Mouse (Mus musculus) hindbrain, embryonic 16.5 days (tissue): ENCODE data around the gene Lamtor2. TPM values are rescaled to one million over a fixed set of nuclear protein-coding genes. Genes with fewer than 3 reads are reported as not detected.
"Not testable (repeated sequence)": the region's sequence is repeated elsewhere in the genome, so short reads cannot be mapped to it uniquely, and the experiment has no call there.

Source experiments
- ATAC-seq: fragments of 200-750 bp; cut with Nextera tagmentation; 2 replicates; pipeline ENCODE4 v1.8.0; 2017; ENCODE audit warnings: moderate TSS enrichment, moderate library complexity
- H3K27ac ChIP-seq: fragments of 300-500 bp; sonication (generic); 2 replicates; pipeline ENCODE4 v1.5.1; 2014; ENCODE audit warnings: low read depth, mild to moderate bottlenecking, control low read depth, low read length, moderate library complexity
- H3K27me3 ChIP-seq: fragments of 300-500 bp; sonication (generic); replicated peaks from 2 replicates; pipeline ENCODE4 v1.6.1; 2014; ENCODE audit warnings: low read length; ENCODE audit not compliant: control insufficient read depth, insufficient read depth
- H3K36me3 ChIP-seq: fragments of 300-500 bp; sonication (generic); 2 replicates; pipeline ENCODE4 v1.6.1; 2014; ENCODE audit warnings: mild to moderate bottlenecking, low read length, moderate library complexity, mixed read lengths; ENCODE audit not compliant: control insufficient read depth, insufficient read depth
- H3K4me1 ChIP-seq: fragments of 300-500 bp; sonication (generic); 2 replicates; pipeline ENCODE4 v1.6.1; 2014; ENCODE audit warnings: low read depth, low read length; ENCODE audit not compliant: control insufficient read depth, insufficient read depth
- H3K4me2 ChIP-seq: fragments of 300-500 bp; sonication (generic); 2 replicates; pipeline ENCODE4 v1.6.1; 2014; ENCODE audit warnings: mild to moderate bottlenecking, low read length, control low read depth, moderate library complexity
- H3K4me3 ChIP-seq: fragments of 300-500 bp; sonication (generic); 2 replicates; pipeline ENCODE4 v1.5.1; 2014; ENCODE audit warnings: mild to moderate bottlenecking, low read length, control low read depth, moderate library complexity
- H3K9ac ChIP-seq: fragments of 300-500 bp; sonication (generic); 2 replicates; pipeline ENCODE4 v1.6.1; 2014; ENCODE audit warnings: low read depth, mild to moderate bottlenecking, control low read depth, low read length, moderate library complexity
- H3K9me3 ChIP-seq: fragments of 300-500 bp; sonication (generic); 2 replicates; pipeline ENCODE4 v1.6.1; 2014; ENCODE audit warnings: mild to moderate bottlenecking, low read length, moderate library complexity; ENCODE audit not compliant: control insufficient read depth
- WGBS: fragments of 180-500 bp; shearing (Covaris S2); extraction: QIAGEN DNeasy Blood & Tissue Kit; methylation state at CpG from one replicate; pipeline ENCODE4 v1.1.7; 2014; 5-methylcytosine and 5-hydroxymethylcytosine counted together
- polyA plus RNA-seq: library from polyadenylated mRNA; unstranded; fragments of >200 nt; fragmentation: Nextera tagmentation; extraction: Ambion mirVana; gene quantifications from 2 replicates; pipeline ENCODE4 v1.2.1, GENCODE M21; 2015

Gene Lamtor2
- polyA plus RNA-seq, 1 experiment from 2014 or later, result 218 TPM

GRCm38 (mm10) chr3:88586640-88587039 is 33.8 kb upstream of the Lamtor2 start:
- WGBS, result 97% methylated on average over 5 of the region's 5 CpGs
- no peak overlapping the region for H3K4me3 ChIP-seq

DNA sequence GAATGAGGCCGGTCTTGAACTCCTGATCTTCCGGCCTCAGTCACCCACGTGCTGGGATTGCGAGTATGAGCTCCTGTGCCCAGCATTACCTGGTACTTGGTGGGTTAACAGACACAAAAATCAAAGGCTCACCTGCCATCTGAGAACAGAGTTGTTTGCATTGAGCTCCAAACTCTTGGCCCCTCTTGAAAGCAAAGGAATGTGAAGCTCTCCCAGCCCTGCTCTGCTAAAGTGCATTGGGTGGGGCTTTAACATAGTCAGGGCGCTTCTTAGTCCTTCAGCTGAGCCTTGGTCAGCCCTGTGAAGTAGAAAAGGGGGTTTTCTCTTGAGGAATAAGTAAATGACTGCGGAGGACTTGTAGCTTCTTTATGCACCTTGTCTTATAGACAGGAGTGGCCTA is 32.9 kb upstream of the Lamtor2 start:
- no peaks in the 10 kb centered on the region for H3K27me3 ChIP-seq
- H3K4me2 ChIP-seq, result no peak overlapping the region
- no peaks in the 10 kb centered on the region for H3K9me3 ChIP-seq
- H3K36me3 ChIP-seq, result peaks cover 38% of the 10 kb centered on the region
- H3K4me3 ChIP-seq, result no peak overlapping the region
- H3K9ac ChIP-seq, result no peak overlapping the region
- no peak overlapping the region for H3K27ac ChIP-seq
- H3K4me1 ChIP-seq, result peaks cover 4% of the 10 kb centered on the region; the same call in 1 of the 2 replicates
- ATAC-seq, result no peak
- WGBS, result 96% methylated on average over 6 of the region's 6 CpGs

More at GRCm38 (mm10) chr3:88586640-88587039, 33.8 kb upstream of the Lamtor2 start:
- ATAC-seq, result no peak
- Histone ChIP-seq H3K36me3 (peaks cover 38% of the 10 kb centered on the region), H3K9ac (no peak overlapping the region), H3K27ac (no peak overlapping the region), H3K27me3 (no peaks in the 10 kb centered on the region), H3K9me3 (no peaks in the 10 kb centered on the region), H3K4me2 (no peak overlapping the region), H3K4me1 (no peaks in the 10 kb centered on the region)

GRCm38 (mm10) chr3:88579454-88580117 is 26.7 kb upstream of the Lamtor2 start:
- peak overlapping the region; percentile 98 for H3K4me3 ChIP-seq

DNA sequence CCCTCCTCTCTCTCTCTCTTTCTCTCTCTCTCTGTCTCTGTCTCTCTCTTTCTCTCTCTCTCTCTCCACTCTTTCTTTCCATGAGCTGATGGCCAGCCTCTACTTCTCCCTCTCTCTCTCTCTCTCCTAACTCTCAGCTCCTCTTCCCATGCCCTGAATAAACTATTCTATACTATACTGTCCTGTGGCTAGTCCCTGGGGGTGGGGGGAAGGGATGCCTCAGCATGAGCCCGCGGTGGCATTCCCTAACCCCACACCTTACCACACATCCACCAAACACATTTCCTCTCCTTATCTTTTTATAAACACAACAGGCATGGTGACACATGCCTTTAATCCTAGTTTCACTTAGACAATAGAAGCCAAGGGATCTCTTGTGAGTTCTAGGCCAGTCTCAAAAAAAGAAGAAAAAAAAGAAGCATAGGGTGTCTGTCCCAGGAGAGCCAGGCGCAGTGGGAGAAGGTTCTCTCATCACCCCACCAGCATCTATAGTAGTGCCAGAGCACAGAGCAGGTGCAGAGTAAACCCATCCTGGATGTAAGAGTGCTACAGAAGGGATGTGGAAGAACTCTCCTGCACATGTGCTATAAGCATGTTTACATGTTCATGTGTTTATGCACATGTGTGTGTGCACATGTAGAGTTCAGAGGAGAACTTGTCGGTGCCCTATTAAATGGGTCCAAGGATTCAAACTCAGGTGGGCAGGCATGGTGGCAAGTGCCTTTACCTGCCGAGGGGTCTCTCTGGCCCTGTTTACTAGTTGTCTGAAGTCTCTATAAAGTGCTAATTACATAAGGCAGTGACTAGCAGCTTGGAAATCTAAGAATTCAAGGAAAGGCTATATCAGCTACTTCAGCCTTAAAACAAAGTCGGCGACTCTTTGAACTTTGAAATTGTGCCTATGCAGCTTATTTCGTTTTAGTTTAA is 25.9 kb upstream of the Lamtor2 start:
- H3K9me3 ChIP-seq, result no peaks in the 10 kb centered on the region
- H3K4me2 ChIP-seq, result peak overlapping the region; percentile 75
- H3K27me3 ChIP-seq, result no peaks in the 10 kb centered on the region
- peak; percentile 45 for ATAC-seq
- peaks cover 12% of the 10 kb centered on the region for H3K4me1 ChIP-seq
- H3K9ac ChIP-seq, result no peak overlapping the region
- H3K4me3 ChIP-seq, result peak overlapping the region; percentile 98
- H3K36me3 ChIP-seq, result peaks cover 15% of the 10 kb centered on the region
- 57% methylated on average over 8 of the region's 8 CpGs for WGBS
- no peak overlapping the region for H3K27ac ChIP-seq

More at GRCm38 (mm10) chr3:88579454-88580117, 26.7 kb upstream of the Lamtor2 start:
- H3K27ac ChIP-seq, result peak overlapping the region; percentile 78
- H3K36me3 ChIP-seq, result peaks cover 15% of the 10 kb centered on the region
- no peaks in the 10 kb centered on the region for H3K27me3 ChIP-seq
- H3K4me1 ChIP-seq, result peaks cover 12% of the 10 kb centered on the region
- peak overlapping the region; percentile 98 for H3K9ac ChIP-seq
- ATAC-seq, result peak; percentile 93
- H3K4me2 ChIP-seq, result peak overlapping the region; percentile 75
- no peaks in the 10 kb centered on the region for H3K9me3 ChIP-seq
- WGBS, result under 1% methylated on average over 34 of the region's 34 CpGs

DNA sequence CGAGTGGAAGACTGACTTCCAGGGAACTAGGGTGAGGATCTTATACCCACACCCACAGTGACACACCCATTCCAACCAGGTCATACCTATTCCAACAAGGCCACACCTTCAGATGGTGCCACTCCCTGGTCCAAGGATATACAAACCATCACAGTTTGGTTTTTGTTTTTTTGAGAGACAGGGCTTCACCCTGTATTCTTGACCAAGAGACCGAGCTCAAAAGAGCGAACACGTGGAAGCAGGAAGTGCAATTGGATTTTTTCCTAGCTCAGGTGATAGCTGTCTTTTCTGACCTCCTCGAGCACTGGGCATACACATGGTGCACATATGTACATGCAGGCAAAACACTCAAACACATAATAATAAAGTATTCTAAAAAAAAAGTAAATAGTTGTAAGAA is 25.0 kb upstream of the Lamtor2 start:
- not testable (repeated sequence) for ATAC-seq, H3K9me3 ChIP-seq, H3K4me3 ChIP-seq, H3K36me3 ChIP-seq, H3K27me3 ChIP-seq, H3K9ac ChIP-seq, H3K27ac ChIP-seq, H3K4me2 ChIP-seq
- 90% methylated on average over 5 of the region's 5 CpGs for WGBS
- peaks cover 12% of the 10 kb centered on the region for H3K4me1 ChIP-seq

- Histone ChIP-seq H3K4me1 (peaks cover 5% of the 10 kb centered on the region), H3K4me2 (no peak within 1 kb of the TSS)
- WGBS, result 87% methylated on average over 3 of the region's 3 CpGs
Measured at GRCm38 (mm10) chr3:88575540-88575939, 22.7 kb upstream of the Lamtor2 start, which contains the start of gene Ssr2. TSS of gene Ssr2 (plus strand) at chr3:88575876.

GRCm38 (mm10) chr3:88573810-88574209 is 20.9 kb upstream of the Lamtor2 start:
- 86% methylated on average over 2 of the region's 2 CpGs for WGBS
- ATAC-seq, result no peak
- H3K9ac ChIP-seq, result no peak overlapping the region
- no peak overlapping the region for H3K4me2 ChIP-seq
- no peak overlapping the region for H3K27ac ChIP-seq
- no peak overlapping the region for H3K4me3 ChIP-seq
- no peaks in the 10 kb centered on the region for H3K9me3 ChIP-seq
- H3K4me1 ChIP-seq, result no peaks in the 10 kb centered on the region
- H3K36me3 ChIP-seq, result peaks cover 5% of the 10 kb centered on the region
- H3K27me3 ChIP-seq, result no peaks in the 10 kb centered on the region

More at GRCm38 (mm10) chr3:88575540-88575939, 22.7 kb upstream of the Lamtor2 start, which contains the start of gene Ssr2:
- H3K36me3 ChIP-seq, result no peaks in the 10 kb centered on the region
- H3K9ac ChIP-seq, result no peak within 1 kb of the TSS
- H3K9me3 ChIP-seq, result no peaks in the 10 kb centered on the region
- no peak for ATAC-seq
- H3K27ac ChIP-seq, result no peak within 1 kb of the TSS
- no peak within 1 kb of the TSS for H3K4me3 ChIP-seq
- H3K27me3 ChIP-seq, result no peaks in the 10 kb centered on the region

- Histone ChIP-seq H3K9ac (no peak overlapping the region), H3K36me3 (peaks cover 15% of the 10 kb centered on the region), H3K27ac (no peak overlapping the region), H3K9me3 (no peaks in the 10 kb centered on the region), H3K4me2 (no peak overlapping the region), H3K4me3 (no peak overlapping the region), H3K4me1 (no peaks in the 10 kb centered on the region), H3K27me3 (no peaks in the 10 kb centered on the region)
- 83% methylated on average over 2 of the region's 2 CpGs for WGBS
- no peak for ATAC-seq
Measured at GRCm38 (mm10) chr3:88572835-88573234, 20.0 kb upstream of the Lamtor2 start.

DNA sequence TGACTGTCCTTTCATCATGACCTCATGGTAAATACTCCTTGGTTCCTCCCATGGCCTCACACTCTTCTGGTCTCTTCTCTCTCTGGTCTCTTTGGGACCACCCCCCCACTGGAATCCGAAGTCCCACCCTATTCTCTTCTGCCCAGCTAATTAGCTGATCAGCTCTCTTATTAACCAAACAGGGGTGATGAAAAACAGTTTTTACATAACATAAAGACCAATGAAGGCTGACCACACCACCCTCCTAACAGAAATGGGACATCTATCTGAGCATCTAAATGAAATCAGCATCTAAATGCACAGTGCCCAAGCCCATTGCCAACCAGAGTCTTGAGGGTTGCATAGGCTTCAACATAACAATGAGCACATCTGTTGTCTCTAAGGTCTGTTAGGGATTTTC is 19.0 kb upstream of the Lamtor2 start:
- no peaks in the 10 kb centered on the region for H3K9me3 ChIP-seq
- H3K27ac ChIP-seq, result no peak overlapping the region
- no peaks in the 10 kb centered on the region for H3K27me3 ChIP-seq
- H3K4me1 ChIP-seq, result no peaks in the 10 kb centered on the region
- H3K4me3 ChIP-seq, result no peak overlapping the region
- H3K4me2 ChIP-seq, result no peak overlapping the region
- peaks cover 18% of the 10 kb centered on the region for H3K36me3 ChIP-seq
- H3K9ac ChIP-seq, result no peak overlapping the region
- 82% methylated on average over 1 of the region's 1 CpGs for WGBS
- no peak for ATAC-seq
